Mouse (Mus musculus): ENCODE measurements around the gene Cdh4. TPM values are rescaled to one million over a fixed set of nuclear protein-coding genes. Genes with fewer than 3 reads are reported as not detected.

The Cdh4 gene
- total RNA-seq (2012; rRNA removed), result 1.7 and 1.9 TPM in 2 replicates

DNA sequence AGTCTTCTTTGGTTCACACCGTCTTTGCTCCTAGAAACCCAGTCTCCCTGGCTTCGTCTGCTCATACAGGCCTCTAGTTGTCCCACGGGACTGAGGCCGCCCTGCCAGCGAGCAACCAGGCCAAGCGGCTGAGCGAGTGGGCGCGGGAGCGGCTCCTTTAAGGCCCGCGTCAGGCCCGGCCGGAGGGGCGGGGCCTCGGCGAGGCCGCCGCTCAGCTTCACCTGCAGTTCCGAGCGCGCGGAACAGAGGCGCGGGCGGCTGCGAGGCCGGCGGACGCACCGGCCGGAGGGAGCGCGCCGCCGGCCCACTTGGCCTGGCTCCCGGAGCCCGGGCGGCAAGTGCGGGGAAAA lies at the start of gene Cdh4:
Cdh4 (plus strand) TSS at position 241 of the 350 bp plus-strand sequence.
- no peak for DNase-seq (ENCODE audit: low read depth, low spot score)
- no peak within 1 kb of the TSS for H3K27ac ChIP-seq (ENCODE audit: insufficient read depth, low read depth, low read length, poor library complexity, severe bottlenecking)
- peak within 1 kb of the TSS; percentile 72 to 90 for H3K4me3 ChIP-seq (ENCODE audit: insufficient read depth in 1 of 2, low read depth in 1 of 2, low read length in 2 of 2, poor library complexity in 1 of 2, severe bottlenecking in 1 of 2)
- H3K9ac ChIP-seq (ENCODE audit: insufficient read depth, low read depth, low read length, poor library complexity, severe bottlenecking), result peak within 1 kb of the TSS; percentile 70
- H3K9me3 ChIP-seq (ENCODE audit: control insufficient read depth, insufficient read depth, low read depth, low read length), result no peaks in the 10 kb centered on the region
- TF ChIP-seq MAFK (IDR thresholded peaks at IDR 0.05; ENCODE audit: insufficient read depth, low read depth, low read length) (no peak), CHD2 (IDR thresholded peaks at IDR 0.05; ENCODE audit: low read depth, low read length) (no peak), ZC3H11A (IDR thresholded peaks at IDR 0.05; ENCODE audit: borderline replicate concordance, low read depth, low read length) (no peak), ZNF384 (IDR thresholded peaks at IDR 0.05; ENCODE audit: low read depth, low read length) (no peak), HCFC1 (IDR thresholded peaks at IDR 0.05; ENCODE audit: borderline replicate concordance, insufficient read depth, low read length) (no peak)
- H3K4me1 ChIP-seq (ENCODE audit: control insufficient read depth in 2 of 2, insufficient read depth in 2 of 2, low read length in 2 of 2, poor library complexity in 1 of 2), result peaks cover 0 to 2% of the 10 kb centered on the region in 2 experiments; a peak in 1 of 4 replicates
- in situ Hi-C loops (cut with MboI; ENCODE audit: low sequenced_read_pairs in 2 of 2, unreplicated experiment in 2 of 2), result no loop called here
- no peaks in the 10 kb centered on the region for H3K36me3 ChIP-seq (ENCODE audit: control insufficient read depth, insufficient read depth, low read length, poor library complexity, severe bottlenecking)

DNA sequence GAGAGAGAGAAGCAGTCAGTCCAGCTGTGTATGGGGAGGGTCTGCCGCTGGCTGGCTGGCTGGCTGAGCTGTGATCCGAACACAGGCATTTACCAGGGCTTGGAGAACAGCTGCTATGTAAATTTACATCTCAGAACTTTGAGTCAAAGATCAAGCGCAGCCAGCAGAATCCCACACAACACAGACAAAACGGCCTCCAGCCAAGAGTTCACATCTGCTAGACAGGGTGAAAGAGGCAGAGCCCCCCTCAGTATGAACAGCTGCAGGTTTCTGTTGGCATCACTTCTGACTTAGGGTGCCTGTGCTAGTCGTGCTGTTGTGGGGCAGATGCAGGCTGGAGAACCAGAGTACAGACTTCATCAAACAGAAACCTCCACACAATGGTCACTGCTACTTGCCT lies 46.8 kb upstream of the Cdh4 start:
- Histone ChIP-seq H3K9me3 (ENCODE audit: control insufficient read depth, insufficient read depth, low read depth, low read length) (no peaks in the 10 kb centered on the region), H3K27ac (ENCODE audit: insufficient read depth, low read depth, low read length, poor library complexity, severe bottlenecking) (no peak overlapping the region), H3K4me3 (ENCODE audit: insufficient read depth in 1 of 2, low read depth in 1 of 2, low read length in 2 of 2, poor library complexity in 1 of 2, severe bottlenecking in 1 of 2) (no peak overlapping the region), H3K4me1 (ENCODE audit: control insufficient read depth in 2 of 2, insufficient read depth in 2 of 2, low read length in 2 of 2, poor library complexity in 1 of 2) (no peaks in the 10 kb centered on the region), H3K36me3 (ENCODE audit: control insufficient read depth, insufficient read depth, low read length, poor library complexity, severe bottlenecking) (no peaks in the 10 kb centered on the region), H3K9ac (ENCODE audit: insufficient read depth, low read depth, low read length, poor library complexity, severe bottlenecking) (no peak overlapping the region)
- DNase-seq (ENCODE audit: low read depth, low spot score), result no peak
- in situ Hi-C loops (cut with MboI; ENCODE audit: low sequenced_read_pairs in 2 of 2, unreplicated experiment in 2 of 2), result no loop called here
- TF ChIP-seq HCFC1 (IDR thresholded peaks at IDR 0.05; ENCODE audit: borderline replicate concordance, insufficient read depth, low read length) (no peak), CHD2 (IDR thresholded peaks at IDR 0.05; ENCODE audit: low read depth, low read length) (no peak), MAFK (IDR thresholded peaks at IDR 0.05; ENCODE audit: insufficient read depth, low read depth, low read length) (no peak)

DNA sequence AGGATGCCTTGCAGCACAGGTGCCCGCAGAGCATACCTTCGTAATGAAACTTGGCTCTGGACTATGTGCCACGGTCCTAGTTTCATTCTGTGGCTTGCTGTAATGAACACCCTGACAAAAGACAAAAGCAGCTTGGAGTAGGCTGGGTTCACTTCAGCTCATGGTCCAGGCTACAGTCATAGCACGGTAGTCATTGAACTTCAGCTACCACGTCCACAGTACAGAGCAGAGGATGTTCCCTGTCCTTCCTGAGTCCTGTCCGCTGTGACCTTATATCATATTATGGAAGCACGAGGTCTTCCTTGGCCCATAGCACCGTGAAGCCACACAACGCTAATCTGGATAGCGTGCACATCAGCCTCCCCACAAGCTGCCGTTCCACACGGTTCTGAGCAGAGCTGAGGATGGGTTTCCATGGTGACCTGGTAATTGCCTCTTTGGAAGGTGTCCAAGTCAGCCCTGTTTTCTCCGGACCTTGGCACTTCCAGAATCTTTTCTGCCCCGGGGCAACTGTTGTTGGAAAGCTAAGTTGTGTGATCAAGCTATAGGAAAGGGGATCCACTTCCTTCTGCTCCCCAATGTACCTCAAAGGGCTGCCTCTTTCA lies 42.5 kb upstream of the Cdh4 start:
- no peak overlapping the region for H3K9ac ChIP-seq (ENCODE audit: insufficient read depth, low read depth, low read length, poor library complexity, severe bottlenecking)
- DNase-seq (ENCODE audit: low read depth, low spot score), result no peak
- H3K9me3 ChIP-seq (ENCODE audit: control insufficient read depth, insufficient read depth, low read depth, low read length), result no peaks in the 10 kb centered on the region
- H3K4me3 ChIP-seq (ENCODE audit: insufficient read depth in 1 of 2, low read depth in 1 of 2, low read length in 2 of 2, poor library complexity in 1 of 2, severe bottlenecking in 1 of 2), result no peak overlapping the region
- no peaks in the 10 kb centered on the region for H3K4me1 ChIP-seq (ENCODE audit: control insufficient read depth in 2 of 2, insufficient read depth in 2 of 2, low read length in 2 of 2, poor library complexity in 1 of 2)
- TF ChIP-seq HCFC1 (IDR thresholded peaks at IDR 0.05; ENCODE audit: borderline replicate concordance, insufficient read depth, low read length) (no peak), CHD2 (IDR thresholded peaks at IDR 0.05; ENCODE audit: low read depth, low read length) (no peak), MAFK (IDR thresholded peaks at IDR 0.05; ENCODE audit: insufficient read depth, low read depth, low read length) (no peak), ZC3H11A (IDR thresholded peaks at IDR 0.05; ENCODE audit: borderline replicate concordance, low read depth, low read length) (no peak), ZNF384 (IDR thresholded peaks at IDR 0.05; ENCODE audit: low read depth, low read length) (no peak)
- no peak overlapping the region for H3K27ac ChIP-seq (ENCODE audit: insufficient read depth, low read depth, low read length, poor library complexity, severe bottlenecking)
- no peaks in the 10 kb centered on the region for H3K36me3 ChIP-seq (ENCODE audit: control insufficient read depth, insufficient read depth, low read length, poor library complexity, severe bottlenecking)
- in situ Hi-C loops (cut with MboI; ENCODE audit: low sequenced_read_pairs in 2 of 2, unreplicated experiment in 2 of 2), result no loop called here

DNA sequence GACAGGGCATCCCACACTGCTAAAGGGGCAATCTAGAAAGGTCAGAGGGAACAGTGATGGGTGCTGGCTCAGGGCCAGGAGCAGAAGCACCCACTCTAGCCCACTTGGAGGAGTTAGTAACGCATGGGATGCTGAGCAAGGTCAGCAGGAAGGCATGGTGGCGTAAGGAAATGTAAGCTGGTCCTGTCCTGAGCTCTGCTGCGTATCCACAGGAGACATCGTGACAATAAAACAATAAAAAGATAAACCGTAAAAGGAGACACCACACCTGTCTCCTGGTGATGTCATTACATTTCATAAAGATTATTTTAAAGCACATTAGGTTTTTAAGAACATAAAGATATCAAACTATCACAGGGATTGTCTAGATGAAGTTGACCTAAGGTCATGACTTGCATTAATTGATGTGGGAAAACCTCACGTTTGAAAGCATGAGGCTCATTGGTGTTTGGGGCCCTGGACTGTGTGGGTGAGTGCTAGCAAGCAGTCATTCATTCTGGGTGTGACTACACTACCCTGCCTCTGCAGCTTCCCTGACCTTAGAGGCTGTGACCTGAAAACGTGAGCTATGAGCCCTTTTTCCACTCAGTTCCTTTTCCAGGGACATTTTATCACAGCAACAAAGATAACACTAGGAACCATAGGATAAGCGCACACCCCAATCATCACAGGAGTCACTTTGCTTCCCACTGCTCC lies 31.2 kb upstream of the Cdh4 start:
- no peak overlapping the region for H3K9ac ChIP-seq (ENCODE audit: insufficient read depth, low read depth, low read length, poor library complexity, severe bottlenecking)
- H3K9me3 ChIP-seq (ENCODE audit: control insufficient read depth, insufficient read depth, low read depth, low read length), result no peaks in the 10 kb centered on the region
- in situ Hi-C loops (cut with MboI; ENCODE audit: low sequenced_read_pairs in 2 of 2, unreplicated experiment in 2 of 2), result no loop called here
- H3K4me1 ChIP-seq (ENCODE audit: control insufficient read depth in 2 of 2, insufficient read depth in 2 of 2, low read length in 2 of 2, poor library complexity in 1 of 2), result no peaks in the 10 kb centered on the region
- no peak overlapping the region for H3K4me3 ChIP-seq (ENCODE audit: insufficient read depth in 1 of 2, low read depth in 1 of 2, low read length in 2 of 2, poor library complexity in 1 of 2, severe bottlenecking in 1 of 2)
- no peaks in the 10 kb centered on the region for H3K36me3 ChIP-seq (ENCODE audit: control insufficient read depth, insufficient read depth, low read length, poor library complexity, severe bottlenecking)
- DNase-seq (ENCODE audit: low read depth, low spot score), result no peak
- TF ChIP-seq MAFK (IDR thresholded peaks at IDR 0.05; ENCODE audit: insufficient read depth, low read depth, low read length), result no peak
- no peak for TF ChIP-seq ZC3H11A (IDR thresholded peaks at IDR 0.05; ENCODE audit: borderline replicate concordance, low read depth, low read length)
- no peak for TF ChIP-seq HCFC1 (IDR thresholded peaks at IDR 0.05; ENCODE audit: borderline replicate concordance, insufficient read depth, low read length)
- no peak for TF ChIP-seq CHD2 (IDR thresholded peaks at IDR 0.05; ENCODE audit: low read depth, low read length)
- TF ChIP-seq ZNF384 (IDR thresholded peaks at IDR 0.05; ENCODE audit: low read depth, low read length), result no peak
- H3K27ac ChIP-seq (ENCODE audit: insufficient read depth, low read depth, low read length, poor library complexity, severe bottlenecking), result no peak overlapping the region
